Mouse (Mus musculus): ENCODE data around the gene Acbd7. TPM values are rescaled to one million over a fixed set of nuclear protein-coding genes. Genes with fewer than 3 reads are reported as not detected.

Acbd7 gene
- polyA plus RNA-seq, 1 experiment from 2014 or later, result 0.43 TPM

DNA sequence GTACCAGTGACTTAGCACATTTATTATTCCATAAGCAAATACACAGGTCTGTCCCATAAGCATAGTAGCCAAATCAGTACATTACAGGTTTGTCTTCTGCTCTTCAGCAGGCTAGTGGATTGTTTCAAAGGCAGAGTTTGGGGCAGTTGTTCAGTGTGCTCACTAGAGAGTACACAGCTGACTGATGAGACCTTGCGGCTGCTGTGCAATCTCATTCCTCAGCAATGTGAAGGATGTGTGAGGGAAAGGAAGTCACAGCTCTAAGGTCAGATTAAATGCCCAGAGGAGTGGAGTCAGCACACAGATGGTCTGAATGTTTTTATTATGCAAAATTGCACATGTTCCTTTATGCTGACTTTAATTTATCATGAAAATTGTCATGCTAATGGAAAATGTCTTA is 9.4 kb upstream of the Acbd7 start:
- no peak overlapping the region for H3K4me2 ChIP-seq (ENCODE audit: low read depth, low read length)
- ATAC-seq (replicated peaks; ENCODE audit: insufficient number of reproducible peaks, low FRiP score, low TSS enrichment, low read depth) (no peak), DNase-seq (ENCODE audit: low spot score) (no peak)
- no peaks in the 10 kb centered on the region for H3K27me3 ChIP-seq (ENCODE audit: control insufficient read depth, insufficient read depth, low read length)
- no peak overlapping the region for H3K9ac ChIP-seq (replicated peaks; ENCODE audit: low read length)
- H3K4me1 ChIP-seq (ENCODE audit: control insufficient read depth, insufficient read depth, low read length), result no peaks in the 10 kb centered on the region
- 86% methylated on average over 1 of the region's 1 CpGs for WGBS
- no peak overlapping the region for H3K4me3 ChIP-seq (ENCODE audit: low read depth, low read length)
- H3K36me3 ChIP-seq (replicated peaks; ENCODE audit: control insufficient read depth, insufficient read depth, low read depth, low read length), result peaks cover 5% of the 10 kb centered on the region
- H3K27ac ChIP-seq (replicated peaks; ENCODE audit: low read depth, low read length), result no peak overlapping the region
- no peaks in the 10 kb centered on the region for H3K9me3 ChIP-seq (replicated peaks; ENCODE audit: control insufficient read depth, low read length)

DNA sequence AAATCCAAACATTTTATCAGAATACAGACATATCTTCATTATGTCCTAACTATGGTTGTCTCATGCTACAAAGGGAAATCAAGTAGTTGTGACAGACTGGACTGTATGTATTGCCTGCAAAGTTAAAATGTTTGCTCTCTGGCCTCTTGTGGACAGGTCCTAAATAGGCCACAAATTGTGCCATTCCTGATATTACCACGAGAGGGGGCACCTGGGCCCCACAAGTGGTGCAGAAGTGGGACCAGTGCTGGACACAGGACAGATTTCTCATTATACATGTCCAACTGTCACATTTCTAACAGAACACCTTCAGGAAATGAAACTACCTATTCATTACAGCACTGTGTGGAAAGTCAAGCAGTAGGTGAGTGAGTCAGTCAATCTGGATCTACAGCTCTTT is 8.6 kb upstream of the Acbd7 start:
- H3K4me2 ChIP-seq (ENCODE audit: low read depth, low read length), result no peak overlapping the region
- DNase-seq (ENCODE audit: low spot score) (peak; percentile 61), ATAC-seq (replicated peaks; ENCODE audit: insufficient number of reproducible peaks, low FRiP score, low TSS enrichment, low read depth) (no peak)
- H3K36me3 ChIP-seq (replicated peaks; ENCODE audit: control insufficient read depth, insufficient read depth, low read depth, low read length), result peaks cover 5% of the 10 kb centered on the region
- no peak overlapping the region for H3K9ac ChIP-seq (replicated peaks; ENCODE audit: low read length)
- no peak overlapping the region for H3K4me3 ChIP-seq (ENCODE audit: low read depth, low read length)
- H3K27ac ChIP-seq (replicated peaks; ENCODE audit: low read depth, low read length), result no peak overlapping the region
- H3K27me3 ChIP-seq (ENCODE audit: control insufficient read depth, insufficient read depth, low read length), result no peaks in the 10 kb centered on the region
- WGBS, result 28% methylated on average over 1 of the region's 1 CpGs
- H3K4me1 ChIP-seq (ENCODE audit: control insufficient read depth, insufficient read depth, low read length), result no peaks in the 10 kb centered on the region
- no peaks in the 10 kb centered on the region for H3K9me3 ChIP-seq (replicated peaks; ENCODE audit: control insufficient read depth, low read length)

DNA sequence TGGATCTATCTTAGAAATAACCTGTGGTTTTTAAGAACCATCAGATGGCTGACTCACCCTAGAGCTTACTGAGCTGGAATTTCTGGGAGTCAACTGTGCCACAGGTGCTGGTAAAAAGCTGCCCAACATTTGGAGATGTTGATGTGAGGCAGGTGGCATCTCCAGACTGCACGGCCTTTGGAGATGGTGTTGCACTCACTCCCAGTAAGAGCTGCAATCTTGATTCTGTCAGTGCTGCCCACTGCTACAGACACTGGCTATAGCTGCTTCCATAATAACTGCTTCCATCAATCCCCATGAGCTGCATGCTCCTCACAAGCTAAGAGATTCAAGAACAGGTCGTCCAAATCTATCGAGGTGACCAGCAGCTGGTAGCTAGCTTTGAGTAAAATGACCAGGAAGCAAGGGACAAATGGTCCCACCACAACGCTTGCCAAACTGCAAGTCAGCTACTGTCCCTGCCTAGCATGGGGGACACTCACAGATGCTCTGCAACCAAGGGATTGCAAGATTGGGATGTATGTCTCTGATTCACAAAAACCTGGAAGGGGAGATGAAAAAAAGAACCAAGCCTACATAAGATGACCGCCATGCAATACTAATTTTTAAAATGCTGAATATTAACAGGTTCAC is 4.8 kb upstream of the Acbd7 start:
- Histone ChIP-seq H3K9ac (replicated peaks; ENCODE audit: low read length) (no peak overlapping the region; the same call in 1 of the 2 replicates), H3K27ac (replicated peaks; ENCODE audit: low read depth, low read length) (no peak overlapping the region), H3K4me1 (ENCODE audit: control insufficient read depth, insufficient read depth, low read length) (no peaks in the 10 kb centered on the region), H3K27me3 (ENCODE audit: control insufficient read depth, insufficient read depth, low read length) (no peaks in the 10 kb centered on the region), H3K9me3 (replicated peaks; ENCODE audit: control insufficient read depth, low read length) (no peaks in the 10 kb centered on the region), H3K4me2 (ENCODE audit: low read depth, low read length) (peak overlapping the region; percentile 69), H3K4me3 (ENCODE audit: low read depth, low read length) (no peak overlapping the region; the same call in 1 of the 2 replicates), H3K36me3 (replicated peaks; ENCODE audit: control insufficient read depth, insufficient read depth, low read depth, low read length) (no peaks in the 10 kb centered on the region; the same call in none of the 2 replicates)
- WGBS, result 88% methylated on average over 5 of the region's 5 CpGs
- ATAC-seq (replicated peaks; ENCODE audit: insufficient number of reproducible peaks, low FRiP score, low TSS enrichment, low read depth) (no peak), DNase-seq (ENCODE audit: low spot score) (no peak)

DNA sequence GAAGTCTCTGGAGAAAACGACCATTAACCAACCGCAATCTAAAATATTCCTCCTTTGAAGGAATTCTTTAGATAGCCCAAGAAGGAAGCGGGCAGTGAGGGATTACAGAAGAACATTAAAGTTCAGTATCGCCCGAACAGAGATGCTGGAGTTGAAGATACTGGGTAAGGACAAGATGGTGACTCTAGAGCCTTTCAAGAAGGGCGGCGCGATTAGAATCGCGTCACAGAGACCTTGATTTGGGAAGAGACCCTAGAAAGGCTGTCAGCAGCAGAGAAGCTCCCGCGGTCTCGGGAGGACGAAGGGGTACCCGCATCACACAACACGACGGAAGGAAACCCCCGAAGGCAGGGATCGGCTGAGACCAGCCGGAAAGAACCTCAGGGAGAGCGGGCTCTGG is 3.9 kb upstream of the Acbd7 start:
- ATAC-seq (replicated peaks; ENCODE audit: insufficient number of reproducible peaks, low FRiP score, low TSS enrichment, low read depth), result no peak
- no peaks in the 10 kb centered on the region for H3K27me3 ChIP-seq (ENCODE audit: control insufficient read depth, insufficient read depth, low read length)
- H3K36me3 ChIP-seq (replicated peaks; ENCODE audit: control insufficient read depth, insufficient read depth, low read depth, low read length), result no peaks in the 10 kb centered on the region; the same call in 1 of the 2 replicates
- WGBS, result 3% methylated on average over 21 of the region's 21 CpGs
- no peaks in the 10 kb centered on the region for H3K4me1 ChIP-seq (ENCODE audit: control insufficient read depth, insufficient read depth, low read length)
- peak overlapping the region; percentile 70 for H3K9ac ChIP-seq (replicated peaks; ENCODE audit: low read length)
- DNase-seq (ENCODE audit: low spot score), result peak; percentile 41
- peak overlapping the region; percentile 61 for H3K4me3 ChIP-seq (ENCODE audit: low read depth, low read length)
- H3K4me2 ChIP-seq (ENCODE audit: low read depth, low read length), result peak overlapping the region; percentile 69
- no peaks in the 10 kb centered on the region for H3K9me3 ChIP-seq (replicated peaks; ENCODE audit: control insufficient read depth, low read length)
- 0 out of 2 replicates have a peak overlapping the region, but pooled peaks have one; percentile 32 for H3K27ac ChIP-seq (replicated peaks; ENCODE audit: low read depth, low read length)

DNA sequence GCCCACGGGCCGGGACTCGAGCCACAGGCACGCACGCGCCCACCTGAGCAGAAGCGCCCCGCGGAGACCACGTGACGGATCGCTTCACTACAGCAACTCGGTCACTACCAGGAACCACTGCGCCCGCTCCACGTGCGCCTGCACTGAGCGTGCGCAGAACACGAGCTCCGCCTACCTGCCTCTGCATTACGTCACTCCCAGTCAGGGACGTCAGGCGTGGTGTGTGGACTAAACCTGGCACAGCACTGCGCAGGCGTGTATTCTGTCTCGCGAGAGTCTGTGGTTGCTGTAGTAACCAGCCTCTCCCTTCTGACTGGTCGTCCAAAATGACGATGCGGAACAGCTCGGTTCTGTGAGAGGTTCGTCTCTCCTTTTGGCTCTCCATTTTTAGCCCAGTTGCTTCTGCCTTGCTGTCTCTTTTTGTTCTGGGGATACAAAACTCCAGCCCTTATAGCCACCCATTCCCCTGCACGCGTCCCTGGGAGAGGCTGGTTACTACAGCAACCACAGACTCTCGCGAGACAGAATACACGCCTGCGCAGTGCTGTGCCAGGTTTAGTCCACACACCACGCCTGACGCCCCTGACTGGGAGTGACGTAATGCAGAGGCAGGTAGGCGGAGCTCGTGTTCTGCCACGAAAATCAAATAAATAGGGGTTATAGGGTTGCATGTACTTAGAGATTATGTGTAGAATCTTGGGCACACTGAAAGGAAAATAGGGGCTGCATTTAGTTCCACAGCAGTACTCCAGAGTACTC is 3.3 kb upstream of the Acbd7 start, which contains the start of gene Rpp38:
TSS of gene Rpp38 (minus strand) at position 160 of the 759 bp plus-strand sequence.
- Histone ChIP-seq H3K4me2 (ENCODE audit: low read depth, low read length) (peak within 1 kb of the TSS; percentile 69), H3K27ac (replicated peaks; ENCODE audit: low read depth, low read length) (0 out of 2 replicates have a peak within 1 kb of the TSS, but pooled peaks have one; percentile 32)
- ATAC-seq (replicated peaks; ENCODE audit: insufficient number of reproducible peaks, low FRiP score, low TSS enrichment, low read depth), result peak; percentile 98

DNA sequence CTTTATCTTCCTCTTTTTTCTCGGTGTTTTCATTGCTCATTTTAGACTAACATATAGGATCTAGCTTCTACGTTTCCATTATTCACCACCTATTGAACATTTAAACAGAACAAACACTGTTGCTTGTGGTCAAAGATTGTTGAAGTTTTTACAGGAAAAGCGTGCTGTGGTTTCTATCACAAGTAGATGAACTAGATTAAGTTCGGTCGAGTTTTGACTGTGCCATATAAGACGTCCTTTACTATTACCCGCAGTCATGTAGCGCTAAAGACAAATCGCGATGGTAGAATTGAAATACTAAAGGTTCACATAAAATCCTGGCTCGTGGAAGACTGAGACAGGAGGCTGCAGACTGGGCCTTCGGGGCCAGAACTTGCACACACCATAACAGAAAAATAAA is 2.2 kb upstream of the Acbd7 start:
- Histone ChIP-seq H3K27me3 (ENCODE audit: control insufficient read depth, insufficient read depth, low read length) (no peaks in the 10 kb centered on the region), H3K36me3 (replicated peaks; ENCODE audit: control insufficient read depth, insufficient read depth, low read depth, low read length) (no peaks in the 10 kb centered on the region; the same call in 1 of the 2 replicates), H3K9ac (replicated peaks; ENCODE audit: low read length) (no peak overlapping the region), H3K4me2 (ENCODE audit: low read depth, low read length) (no peak overlapping the region), H3K4me1 (ENCODE audit: control insufficient read depth, insufficient read depth, low read length) (no peaks in the 10 kb centered on the region), H3K9me3 (replicated peaks; ENCODE audit: control insufficient read depth, low read length) (no peaks in the 10 kb centered on the region), H3K4me3 (ENCODE audit: low read depth, low read length) (no peak overlapping the region), H3K27ac (replicated peaks; ENCODE audit: low read depth, low read length) (no peak overlapping the region)
- DNase-seq (ENCODE audit: low spot score) (no peak), ATAC-seq (replicated peaks; ENCODE audit: insufficient number of reproducible peaks, low FRiP score, low TSS enrichment, low read depth) (no peak)
- WGBS, result 91% methylated on average over 12 of the region's 12 CpGs

More for the DNA sequence above, 3.3 kb upstream of the Acbd7 start, which contains the start of gene Rpp38:
- no peaks in the 10 kb centered on the region for H3K9me3 ChIP-seq (replicated peaks; ENCODE audit: control insufficient read depth, low read length)
- no peaks in the 10 kb centered on the region; the same call in 1 of the 2 replicates for H3K36me3 ChIP-seq (replicated peaks; ENCODE audit: control insufficient read depth, insufficient read depth, low read depth, low read length)
- H3K4me3 ChIP-seq (ENCODE audit: low read depth, low read length), result peak within 1 kb of the TSS; percentile 61
- peak; percentile 97 for DNase-seq (ENCODE audit: low spot score)
- no peaks in the 10 kb centered on the region for H3K27me3 ChIP-seq (ENCODE audit: control insufficient read depth, insufficient read depth, low read length)
- no peaks in the 10 kb centered on the region for H3K4me1 ChIP-seq (ENCODE audit: control insufficient read depth, insufficient read depth, low read length)
- H3K9ac ChIP-seq (replicated peaks; ENCODE audit: low read length), result peak within 1 kb of the TSS; percentile 70
- under 1% methylated on average over 45 of the region's 45 CpGs for WGBS

DNA sequence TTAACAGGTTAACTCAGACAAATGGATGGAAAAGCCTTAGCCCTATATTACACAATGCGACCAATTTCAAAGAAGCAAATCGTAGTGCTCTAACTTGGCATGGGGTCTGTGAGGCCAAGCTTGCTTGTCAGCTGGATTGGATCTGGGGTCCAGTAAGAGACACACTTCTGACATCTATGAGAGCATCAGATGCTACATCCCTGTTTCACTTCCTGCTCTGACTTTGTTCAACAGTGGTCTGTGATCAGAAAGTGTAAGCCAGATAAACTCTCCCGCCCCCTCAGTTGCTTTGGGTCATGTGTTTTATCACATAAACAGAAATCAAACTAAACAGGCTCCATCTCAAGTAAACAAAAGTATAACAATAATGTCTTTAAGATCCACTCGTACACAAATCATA is 12.5 kb downstream of the Acbd7 start:
- H3K27me3 ChIP-seq (ENCODE audit: control insufficient read depth, insufficient read depth, low read length), result no peaks in the 10 kb centered on the region
- 86% methylated on average over 4 of the region's 4 CpGs for WGBS

DNA sequence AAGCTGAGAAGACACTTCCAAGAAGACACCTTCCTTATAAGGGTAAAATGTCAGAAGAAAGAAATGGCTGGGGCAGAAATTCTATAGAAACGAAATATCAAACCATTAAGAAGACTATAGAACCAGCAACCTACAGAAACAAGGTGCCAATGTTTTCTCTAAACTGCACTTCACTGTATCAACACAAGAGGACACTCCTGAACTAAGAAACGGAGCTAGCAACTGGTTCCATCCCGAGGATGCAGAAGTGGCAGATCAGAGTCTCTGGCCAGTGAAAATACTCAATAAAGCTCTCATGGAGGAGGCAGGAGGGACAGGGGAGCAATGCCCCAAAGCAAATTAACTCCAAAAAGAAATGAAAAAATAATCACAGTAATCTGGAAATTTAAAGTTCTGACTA is 13.0 kb downstream of the Acbd7 start:
- Histone ChIP-seq H3K36me3 (replicated peaks; ENCODE audit: control insufficient read depth, insufficient read depth, low read depth, low read length) (no peaks in the 10 kb centered on the region), H3K9ac (replicated peaks; ENCODE audit: low read length) (no peak overlapping the region), H3K27me3 (ENCODE audit: control insufficient read depth, insufficient read depth, low read length) (no peaks in the 10 kb centered on the region), H3K27ac (replicated peaks; ENCODE audit: low read depth, low read length) (no peak overlapping the region), H3K4me2 (ENCODE audit: low read depth, low read length) (no peak overlapping the region), H3K4me3 (ENCODE audit: low read depth, low read length) (no peak overlapping the region), H3K4me1 (ENCODE audit: control insufficient read depth, insufficient read depth, low read length) (no peaks in the 10 kb centered on the region), H3K9me3 (replicated peaks; ENCODE audit: control insufficient read depth, low read length) (no peaks in the 10 kb centered on the region)
- no peak for ATAC-seq (replicated peaks; ENCODE audit: insufficient number of reproducible peaks, low FRiP score, low TSS enrichment, low read depth)
- peak; percentile 62 for DNase-seq (ENCODE audit: low spot score)
- 21% methylated on average over 3 of the region's 3 CpGs for WGBS

More for the DNA sequence above, 12.5 kb downstream of the Acbd7 start:
- ATAC-seq (replicated peaks; ENCODE audit: insufficient number of reproducible peaks, low FRiP score, low TSS enrichment, low read depth), result no peak
- no peak overlapping the region for H3K4me3 ChIP-seq (ENCODE audit: low read depth, low read length)
- H3K36me3 ChIP-seq (replicated peaks; ENCODE audit: control insufficient read depth, insufficient read depth, low read depth, low read length), result no peaks in the 10 kb centered on the region
- DNase-seq (ENCODE audit: low spot score), result no peak
- H3K4me2 ChIP-seq (ENCODE audit: low read depth, low read length), result no peak overlapping the region
- H3K4me1 ChIP-seq (ENCODE audit: control insufficient read depth, insufficient read depth, low read length), result no peaks in the 10 kb centered on the region
- no peaks in the 10 kb centered on the region for H3K9me3 ChIP-seq (replicated peaks; ENCODE audit: control insufficient read depth, low read length)
- no peak overlapping the region for H3K9ac ChIP-seq (replicated peaks; ENCODE audit: low read length)
- H3K27ac ChIP-seq (replicated peaks; ENCODE audit: low read depth, low read length), result no peak overlapping the region

All from embryonic facial prominence, embryonic 11.5 days (tissue).